ENCODE assay signal across 21 mouse cellular contexts in the genomic region with DNA sequence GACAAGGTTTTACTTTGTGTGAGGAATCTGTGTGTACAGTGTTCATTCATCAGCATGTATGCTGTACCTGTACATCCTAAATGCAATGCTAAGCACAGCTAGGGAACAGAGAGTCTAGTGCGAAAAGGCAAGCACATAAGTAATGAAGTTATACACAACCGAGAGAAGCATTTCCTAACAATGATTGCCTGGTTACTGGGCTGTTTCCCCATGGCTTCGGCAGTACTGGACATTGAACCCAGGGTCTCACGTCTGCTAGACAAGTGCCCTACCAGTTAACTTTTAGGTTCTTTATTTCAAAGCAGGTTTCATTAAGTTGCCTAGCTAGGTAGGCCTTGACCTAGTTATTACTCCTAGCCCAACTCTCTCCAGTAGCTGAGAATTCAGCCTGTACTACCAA. TPM values are rescaled to one million over a fixed set of nuclear protein-coding genes. Genes with fewer than 3 reads are reported as not detected.
DNase-seq lines count a peak whose midpoint lies in the region; ATAC-seq lines count a peak whose summit lies in the region.
"Had no signal": no experiment of that assay in that cellular context is flagged by ENCODE, and none has a peak within 500 bp of the region (broad histone marks: within the 10 kb centered on the region; RNA-seq: fewer than 3 reads in every experiment).

No protein-coding gene starts in this region.

- peak; percentile 64 for DNase-seq in kidney, adult 11 months
- no peak for DNase-seq in kidney, postnatal 10 days
- no peak for DNase-seq in lung, postnatal 10 days
- DNase-seq in left cerebral cortex, postnatal 14 days (ENCODE audit: low spot score in 2 of 2), result no peak
- DNase-seq: adrenal gland, postnatal 14 days; cerebellum, adult 2 months; cerebellum, postnatal 36 days; gastrocnemius, adult 2 months; layer of hippocampus, adult 9-11 months; thymus, postnatal 36 days had no signal

- no peak overlapping the region for H3K4me3 ChIP-seq in lung, embryonic 15.5 days
- no peak overlapping the region for H3K4me3 ChIP-seq in kidney, embryonic 15.5 days (replicated peaks)
- no peak overlapping the region for H3K4me3 ChIP-seq in liver, embryonic 16.5 days (ENCODE audit: low read depth, low read length)
- no peak overlapping the region for H3K4me3 ChIP-seq in hindbrain, embryonic 12.5 days
- H3K4me3 ChIP-seq: gastrocnemius, adult 2 months; hindbrain, embryonic 10.5 days; myocyte had no signal

- WGBS in lung, embryonic 15.5 days, result 81% methylated on average over 4 of the region's 4 CpGs
- WGBS in kidney, embryonic 15.5 days, result 79% methylated on average over 4 of the region's 4 CpGs
- WGBS in liver, embryonic 16.5 days (ENCODE audit: insufficient replicate concordance), result 66% methylated on average over 4 of the region's 4 CpGs
- WGBS in hindbrain, embryonic 12.5 days, result 96% methylated on average over 4 of the region's 4 CpGs

- peak overlapping the region; percentile 59 for H3K27ac ChIP-seq in lung, embryonic 15.5 days
- peak overlapping the region; percentile 56 for H3K27ac ChIP-seq in kidney, embryonic 15.5 days
- peak overlapping the region; percentile 52 for H3K27ac ChIP-seq in liver, embryonic 16.5 days (ENCODE audit: low read length)
- no peak overlapping the region for H3K27ac ChIP-seq in hindbrain, embryonic 12.5 days
- H3K27ac ChIP-seq: gastrocnemius, adult 2 months; hindbrain, embryonic 10.5 days; hindbrain, postnatal 0 days; macrophage had no signal

- H3K9me3 ChIP-seq in lung, embryonic 15.5 days, result no peaks in the 10 kb centered on the region
- H3K9me3 ChIP-seq in kidney, embryonic 15.5 days (replicated peaks), result no peaks in the 10 kb centered on the region
- H3K9me3 ChIP-seq in liver, embryonic 16.5 days (replicated peaks; ENCODE audit: control insufficient read depth, low read length), result no peaks in the 10 kb centered on the region
- no peaks in the 10 kb centered on the region for H3K9me3 ChIP-seq in hindbrain, embryonic 12.5 days (replicated peaks)
- H3K9me3 ChIP-seq: hindbrain, embryonic 10.5 days had no signal

- H3K27me3 ChIP-seq in lung, embryonic 15.5 days, result no peaks in the 10 kb centered on the region
- H3K27me3 ChIP-seq in kidney, embryonic 15.5 days, result no peaks in the 10 kb centered on the region
- H3K27me3 ChIP-seq in liver, embryonic 16.5 days (ENCODE audit: control insufficient read depth, insufficient read depth, low read depth, low read length), result no peaks in the 10 kb centered on the region
- H3K27me3 ChIP-seq in hindbrain, embryonic 12.5 days, result no peaks in the 10 kb centered on the region

- no peak overlapping the region for H3K9ac ChIP-seq in lung, embryonic 15.5 days
- no peak overlapping the region for H3K9ac ChIP-seq in kidney, embryonic 15.5 days
- no peak overlapping the region for H3K9ac ChIP-seq in liver, embryonic 16.5 days (ENCODE audit: low read depth, low read length)
- no peak overlapping the region for H3K9ac ChIP-seq in hindbrain, embryonic 12.5 days

- no peak overlapping the region for H3K4me2 ChIP-seq in lung, embryonic 15.5 days
- H3K4me2 ChIP-seq in kidney, embryonic 15.5 days, result no peak overlapping the region
- no peak overlapping the region for H3K4me2 ChIP-seq in liver, embryonic 16.5 days (ENCODE audit: low read depth, low read length)
- no peak overlapping the region for H3K4me2 ChIP-seq in hindbrain, embryonic 12.5 days (replicated peaks)

- peaks cover 3% of the 10 kb centered on the region; the same call in 1 of the 2 replicates for H3K36me3 ChIP-seq in lung, embryonic 15.5 days
- peaks cover 8% of the 10 kb centered on the region; the same call in 1 of the 2 replicates for H3K36me3 ChIP-seq in kidney, embryonic 15.5 days
- no peaks in the 10 kb centered on the region for H3K36me3 ChIP-seq in liver, embryonic 16.5 days (ENCODE audit: control insufficient read depth, insufficient read depth)
- peaks cover 3% of the 10 kb centered on the region; the same call in 1 of the 2 replicates for H3K36me3 ChIP-seq in hindbrain, embryonic 12.5 days

- H3K4me1 ChIP-seq in lung, embryonic 15.5 days, result peaks cover 17% of the 10 kb centered on the region
- 0 out of 2 replicates have a peak, but pooled peaks cover 16% of the 10 kb centered on the region for H3K4me1 ChIP-seq in kidney, embryonic 15.5 days
- peaks cover 14% of the 10 kb centered on the region for H3K4me1 ChIP-seq in liver, embryonic 16.5 days (ENCODE audit: control insufficient read depth, low read depth, low read length)
- H3K4me1 ChIP-seq in hindbrain, embryonic 12.5 days, result peaks cover 7% of the 10 kb centered on the region; the same call in 1 of the 2 replicates
- H3K4me1 ChIP-seq: hindbrain, embryonic 10.5 days had no signal

- intact Hi-C loops in left cerebral cortex, postnatal 14 days (cut with DNase I), result no loop called here

- ATAC-seq in lung, embryonic 15.5 days (ENCODE audit: borderline replicate concordance, extremely low read depth, low FRiP score, low TSS enrichment), result no peak
- no peak for ATAC-seq in kidney, embryonic 15.5 days (replicated peaks; ENCODE audit: low FRiP score)
- ATAC-seq in liver, embryonic 16.5 days (ENCODE audit: low read depth), result peak; percentile 44; the same call in 1 of the 2 replicates
- ATAC-seq in hindbrain, embryonic 12.5 days (ENCODE audit: low FRiP score), result no peak
- ATAC-seq: CD4-positive, CD25-positive, alpha-beta regulatory T cell, adult 4 months; forebrain, embryonic 14.5 days; hindbrain, postnatal 0 days; midbrain, embryonic 16.5 days had no signal

RNA-seq across cellular contexts. Expression of a gene that starts 36.5 kb away (rescaled TPM):
- polyA plus RNA-seq in lung, embryonic 15.5 days (2015; fragmentation: Nextera tagmentation; extraction: Ambion mirVana), result 64.2 and 73.1 TPM in 2 replicates
- 38.1 and 41.2 TPM in 2 replicates for polyA plus RNA-seq in kidney, embryonic 15.5 days (2015; fragmentation: Nextera tagmentation; extraction: Ambion mirVana)
- polyA plus RNA-seq in liver, embryonic 16.5 days (2015; fragmentation: Nextera tagmentation; extraction: Ambion mirVana), result 8.1 and 8.3 TPM in 2 replicates
- total RNA-seq in left cerebral cortex, postnatal 14 days (2021), result 100 to 1,000 TPM; 211 to 227 TPM
- 75.1 and 80.2 TPM in 2 replicates for polyA plus RNA-seq in hindbrain, embryonic 12.5 days (2016; fragmentation: Nextera tagmentation; extraction: Ambion mirVana)
